Mouse (Mus musculus): ENCODE measurements around the gene Efna2. TPM values are rescaled to one million over a fixed set of nuclear protein-coding genes. Genes with fewer than 3 reads are reported as not detected.

Efna2 gene
- polyA plus RNA-seq, 1 experiment from 2014 or later = 12.2 TPM

- DNase-seq (ENCODE audit: low spot score) = no peak
- no peak overlapping the region for H3K4me3 ChIP-seq (ENCODE audit: low read depth, low read length)
Observed at GRCm38 (mm10) chr10:80146568-80147011, 32.7 kb upstream of the Efna2 start.

GRCm38 (mm10) chr10:80147146-80147718 is 32.0 kb upstream of the Efna2 start:
- Histone ChIP-seq H3K9me3 (ENCODE audit: control insufficient read depth, low read length) (no peaks in the 10 kb centered on the region), H3K36me3 (ENCODE audit: control insufficient read depth, insufficient read depth, low read length) (peaks cover 46% of the 10 kb centered on the region), H3K27ac (ENCODE audit: low read depth) (peak overlapping the region; percentile 99), H3K4me2 (ENCODE audit: low read length) (peak overlapping the region; percentile 54), H3K4me1 (replicated peaks; ENCODE audit: control insufficient read depth, insufficient read depth, low read length) (peaks cover 28% of the 10 kb centered on the region), H3K9ac (ENCODE audit: low read length) (no peak overlapping the region), H3K4me3 (ENCODE audit: low read depth, low read length) (no peak overlapping the region), H3K27me3 (replicated peaks; ENCODE audit: control insufficient read depth, insufficient read depth, low read length) (no peaks in the 10 kb centered on the region)
- 61% methylated on average over 5 of the region's 5 CpGs for WGBS
- DNase-seq (ENCODE audit: low spot score) = peak; percentile 65
- ATAC-seq (replicated peaks; ENCODE audit: low FRiP score, low TSS enrichment, low read depth) = no peak

More at GRCm38 (mm10) chr10:80146568-80147011, 32.7 kb upstream of the Efna2 start:
- Histone ChIP-seq H3K9ac (ENCODE audit: low read length) (0 out of 2 replicates have a peak overlapping the region, but pooled peaks have one; percentile 25), H3K36me3 (ENCODE audit: control insufficient read depth, insufficient read depth, low read length) (peaks cover 40% of the 10 kb centered on the region), H3K4me2 (ENCODE audit: low read length) (no peak overlapping the region; the same call in 1 of the 2 replicates), H3K27me3 (replicated peaks; ENCODE audit: control insufficient read depth, insufficient read depth, low read length) (no peaks in the 10 kb centered on the region), H3K4me1 (replicated peaks; ENCODE audit: control insufficient read depth, insufficient read depth, low read length) (peaks cover 28% of the 10 kb centered on the region), H3K9me3 (ENCODE audit: control insufficient read depth, low read length) (no peaks in the 10 kb centered on the region), H3K27ac (ENCODE audit: low read depth) (peak overlapping the region; percentile 99)
- 79% methylated on average over 4 of the region's 4 CpGs for WGBS
- no peak for ATAC-seq (replicated peaks; ENCODE audit: low FRiP score, low TSS enrichment, low read depth)

GRCm38 (mm10) chr10:80147719-80148601 is 31.3 kb upstream of the Efna2 start, which contains the start of gene Midn:
Midn (plus strand) TSS chr10:80148272.
- H3K36me3 ChIP-seq (ENCODE audit: control insufficient read depth, insufficient read depth, low read length) = peaks cover 53% of the 10 kb centered on the region
- H3K9ac ChIP-seq (ENCODE audit: low read length) = peak within 1 kb of the TSS; percentile 96
- H3K4me2 ChIP-seq (ENCODE audit: low read length) = peak within 1 kb of the TSS; percentile 54
- H3K27ac ChIP-seq (ENCODE audit: low read depth) = peak within 1 kb of the TSS; percentile 99
- peaks cover 32% of the 10 kb centered on the region for H3K4me1 ChIP-seq (replicated peaks; ENCODE audit: control insufficient read depth, insufficient read depth, low read length)
- H3K4me3 ChIP-seq (ENCODE audit: low read depth, low read length) = peak within 1 kb of the TSS; percentile 93
- peak; percentile 93 for DNase-seq (ENCODE audit: low spot score)
- WGBS = under 1% methylated on average over 34 of the region's 42 CpGs
- ATAC-seq (replicated peaks; ENCODE audit: low FRiP score, low TSS enrichment, low read depth) = peak; percentile 46
- H3K27me3 ChIP-seq (replicated peaks; ENCODE audit: control insufficient read depth, insufficient read depth, low read length) = no peaks in the 10 kb centered on the region
- H3K9me3 ChIP-seq (ENCODE audit: control insufficient read depth, low read length) = no peaks in the 10 kb centered on the region

- Histone ChIP-seq H3K36me3 (ENCODE audit: control insufficient read depth, insufficient read depth, low read length) (peaks cover 56% of the 10 kb centered on the region), H3K27ac (ENCODE audit: low read depth) (peak overlapping the region; percentile 99), H3K9me3 (ENCODE audit: control insufficient read depth, low read length) (no peaks in the 10 kb centered on the region), H3K27me3 (replicated peaks; ENCODE audit: control insufficient read depth, insufficient read depth, low read length) (no peaks in the 10 kb centered on the region), H3K4me3 (ENCODE audit: low read depth, low read length) (peak overlapping the region; percentile 93), H3K4me2 (ENCODE audit: low read length) (peak overlapping the region; percentile 54), H3K9ac (ENCODE audit: low read length) (peak overlapping the region; percentile 96), H3K4me1 (replicated peaks; ENCODE audit: control insufficient read depth, insufficient read depth, low read length) (peaks cover 35% of the 10 kb centered on the region)
- ATAC-seq (replicated peaks; ENCODE audit: low FRiP score, low TSS enrichment, low read depth) (peak; percentile 25), DNase-seq (ENCODE audit: low spot score) (peak; percentile 95)
- WGBS = under 1% methylated on average over 57 of the region's 57 CpGs
Observed at GRCm38 (mm10) chr10:80148610-80149290, 30.5 kb upstream of the Efna2 start.

- peak; percentile 82 for ATAC-seq (replicated peaks; ENCODE audit: low FRiP score, low TSS enrichment, low read depth)
- no peaks in the 10 kb centered on the region for H3K27me3 ChIP-seq (replicated peaks; ENCODE audit: control insufficient read depth, insufficient read depth, low read length)
- H3K4me1 ChIP-seq (replicated peaks; ENCODE audit: control insufficient read depth, insufficient read depth, low read length) = peaks cover 42% of the 10 kb centered on the region
- H3K9me3 ChIP-seq (ENCODE audit: control insufficient read depth, low read length) = no peaks in the 10 kb centered on the region
- H3K36me3 ChIP-seq (ENCODE audit: control insufficient read depth, insufficient read depth, low read length) = peaks cover 56% of the 10 kb centered on the region
- peak overlapping the region; percentile 99 for H3K9ac ChIP-seq (ENCODE audit: low read length)
- peak overlapping the region; percentile 93 for H3K4me3 ChIP-seq (ENCODE audit: low read depth, low read length)
- WGBS = under 1% methylated on average over 88 of the region's 88 CpGs
- DNase-seq (ENCODE audit: low spot score) = peak; percentile 98
- H3K4me2 ChIP-seq (ENCODE audit: low read length) = peak overlapping the region; percentile 98
- H3K27ac ChIP-seq (ENCODE audit: low read depth) = peak overlapping the region; percentile 99
Observed at GRCm38 (mm10) chr10:80149291-80150225, 29.7 kb upstream of the Efna2 start.

GRCm38 (mm10) chr10:80150226-80151210 is 28.8 kb upstream of the Efna2 start:
- peak overlapping the region; percentile 93 for H3K4me3 ChIP-seq (ENCODE audit: low read depth, low read length)
- no peaks in the 10 kb centered on the region for H3K9me3 ChIP-seq (ENCODE audit: control insufficient read depth, low read length)
- DNase-seq (ENCODE audit: low spot score) = peak; percentile 92
- no peak for ATAC-seq (replicated peaks; ENCODE audit: low FRiP score, low TSS enrichment, low read depth)
- peaks cover 58% of the 10 kb centered on the region for H3K36me3 ChIP-seq (ENCODE audit: control insufficient read depth, insufficient read depth, low read length)
- peaks cover 47% of the 10 kb centered on the region for H3K4me1 ChIP-seq (replicated peaks; ENCODE audit: control insufficient read depth, insufficient read depth, low read length)
- peak overlapping the region; percentile 99 for H3K27ac ChIP-seq (ENCODE audit: low read depth)
- 2% methylated on average over 47 of the region's 71 CpGs for WGBS
- H3K27me3 ChIP-seq (replicated peaks; ENCODE audit: control insufficient read depth, insufficient read depth, low read length) = no peaks in the 10 kb centered on the region
- H3K4me2 ChIP-seq (ENCODE audit: low read length) = peak overlapping the region; percentile 98
- peak overlapping the region; percentile 99 for H3K9ac ChIP-seq (ENCODE audit: low read length)
